Mouse (Mus musculus) ES-Bruce4 (cell line): Measurements from ENCODE around the gene Actr8.

Experiments used
- CTCF ChIP-seq: IDR thresholded peaks from one replicate; pipeline ENCODE4 v1.8.1; 2011; ENCODE audit warnings: low read depth, low read length
- EP300 ChIP-seq: IDR thresholded peaks from 2 replicates; pipeline ENCODE4 v1.6.1; 2011; ENCODE audit warnings: low read depth, low read length; ENCODE audit not compliant: insufficient read depth

DNA sequence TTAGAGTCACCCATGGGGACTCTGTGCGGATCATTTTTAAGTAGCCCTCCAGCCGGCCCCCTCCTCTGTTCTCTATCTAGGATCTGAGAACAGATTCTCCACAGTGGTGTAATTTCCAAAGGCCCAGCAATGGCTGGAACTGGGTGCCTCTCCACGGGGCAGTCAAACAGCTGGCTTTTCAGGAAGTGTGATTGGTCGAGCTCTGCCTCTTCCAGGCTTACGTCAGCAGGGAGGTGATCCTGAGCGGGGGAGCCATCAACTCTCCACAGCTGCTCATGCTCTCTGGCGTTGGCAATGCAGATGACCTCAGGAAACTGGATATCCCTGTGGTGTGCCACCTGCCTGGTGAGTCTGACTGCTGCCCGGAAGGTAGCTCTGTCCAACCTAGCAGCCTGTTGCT lies 55.3 kb downstream of the Actr8 start:
- TF ChIP-seq CTCF (no peak), EP300 (no peak)
